Mouse (Mus musculus) embryonic fibroblast, embryonic 13.5 days (primary cell): ENCODE data around the gene 1700023F06Rik. TPM values are rescaled to one million over a fixed set of nuclear protein-coding genes. Genes with fewer than 3 reads are reported as not detected.
A peak's percentile ranks its signal among the peaks of the same experiment; 100 is the strongest.

Experiments
- H3K27ac ChIP-seq: 2 replicates; pipeline ENCODE4 v1.5.1; 2012; ENCODE audit warnings: low read length, control low read depth, inconsistent platforms; ENCODE audit not compliant: insufficient read depth
- H3K4me1 ChIP-seq: 2 replicates; pipeline ENCODE4 v1.6.1; 2011; ENCODE audit warnings: low read length; ENCODE audit not compliant: control insufficient read depth, insufficient read depth
- H3K4me3 ChIP-seq: 2 replicates; pipeline ENCODE4 v1.5.1; 2011; ENCODE audit warnings: mild to moderate bottlenecking, control low read depth, low read length; ENCODE audit not compliant: insufficient read depth
- CTCF ChIP-seq: IDR thresholded peaks from 2 replicates; pipeline ENCODE4 v1.5.1; 2011; ENCODE audit warnings: mild to moderate bottlenecking, control low read depth, low read length, moderate library complexity, borderline replicate concordance; ENCODE audit not compliant: insufficient read depth
- POLR2A ChIP-seq: IDR thresholded peaks from 2 replicates; pipeline ENCODE4 v1.6.1; 2011; ENCODE audit warnings: low read depth, mild to moderate bottlenecking, control low read depth, low read length, moderate library complexity
- polyA plus RNA-seq: library from polyadenylated mRNA; stranded (reverse); fragments of >200 nt; gene quantifications from 2 replicates; pipeline ENCODE4 v1.2.4, GENCODE M21; 2011; ENCODE audit warnings: low read depth; ENCODE audit not compliant: missing spikeins, insufficient read length

The 1700023F06Rik gene
- polyA plus RNA-seq, 1 experiment: 0.68 TPM

DNA sequence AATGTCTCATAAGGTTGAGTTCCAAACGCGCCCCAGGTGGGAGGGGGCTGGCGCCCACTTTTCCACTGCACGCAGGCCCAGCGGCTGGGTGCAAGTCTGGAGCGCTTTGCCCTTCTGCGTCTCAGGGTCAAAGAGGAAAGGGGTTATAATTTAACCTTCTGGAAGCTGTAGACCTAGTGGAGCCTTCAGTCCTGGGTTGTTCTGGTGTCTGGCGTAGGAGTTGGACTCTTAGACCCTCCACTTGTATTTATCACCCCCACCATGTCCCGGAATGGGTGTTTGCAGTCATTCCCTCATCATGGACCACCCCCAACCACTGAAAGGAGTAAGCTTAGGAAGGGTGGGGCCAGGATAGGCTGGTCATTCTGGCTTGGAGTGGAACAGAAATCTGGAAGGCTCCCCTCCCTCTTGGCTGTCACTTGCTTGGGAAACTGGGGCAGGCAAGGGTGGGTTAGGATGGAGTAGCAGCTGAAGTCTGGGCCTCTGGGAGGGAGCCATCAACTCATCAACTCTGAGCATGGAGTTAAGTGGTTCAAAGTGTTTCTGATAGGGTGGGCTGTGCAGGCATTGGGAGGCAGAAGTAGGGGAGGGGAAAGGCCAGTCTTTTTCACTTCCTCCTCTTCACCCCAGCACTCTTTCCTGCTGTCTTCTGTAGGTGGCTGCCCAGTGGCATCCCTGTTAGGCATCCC is 36.5 kb downstream of the 1700023F06Rik start:
- Histone ChIP-seq H3K4me1 (no peaks in the 10 kb centered on the region), H3K4me3 (no peak overlapping the region), H3K27ac (no peak overlapping the region)
- TF ChIP-seq CTCF (no peak), POLR2A (no peak)

DNA sequence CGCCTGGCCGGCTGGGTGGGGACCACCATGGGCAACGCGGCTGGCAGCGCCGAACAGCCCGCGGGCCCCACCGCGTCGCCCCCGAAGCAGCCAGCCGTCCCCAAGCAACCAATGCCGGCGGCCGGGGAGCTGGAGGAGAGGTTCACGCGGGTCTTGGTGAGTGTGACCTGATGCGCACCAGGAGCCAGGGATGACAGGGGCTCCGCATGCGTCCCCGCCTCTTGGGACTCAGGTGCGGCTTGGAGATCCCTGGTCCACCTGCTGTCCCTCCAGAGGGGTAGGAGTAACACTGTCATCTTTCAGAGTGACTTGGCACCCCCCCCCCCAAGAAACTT is 37.1 kb downstream of the 1700023F06Rik start:
- no peak for TF ChIP-seq CTCF
- no peak for TF ChIP-seq POLR2A

DNA sequence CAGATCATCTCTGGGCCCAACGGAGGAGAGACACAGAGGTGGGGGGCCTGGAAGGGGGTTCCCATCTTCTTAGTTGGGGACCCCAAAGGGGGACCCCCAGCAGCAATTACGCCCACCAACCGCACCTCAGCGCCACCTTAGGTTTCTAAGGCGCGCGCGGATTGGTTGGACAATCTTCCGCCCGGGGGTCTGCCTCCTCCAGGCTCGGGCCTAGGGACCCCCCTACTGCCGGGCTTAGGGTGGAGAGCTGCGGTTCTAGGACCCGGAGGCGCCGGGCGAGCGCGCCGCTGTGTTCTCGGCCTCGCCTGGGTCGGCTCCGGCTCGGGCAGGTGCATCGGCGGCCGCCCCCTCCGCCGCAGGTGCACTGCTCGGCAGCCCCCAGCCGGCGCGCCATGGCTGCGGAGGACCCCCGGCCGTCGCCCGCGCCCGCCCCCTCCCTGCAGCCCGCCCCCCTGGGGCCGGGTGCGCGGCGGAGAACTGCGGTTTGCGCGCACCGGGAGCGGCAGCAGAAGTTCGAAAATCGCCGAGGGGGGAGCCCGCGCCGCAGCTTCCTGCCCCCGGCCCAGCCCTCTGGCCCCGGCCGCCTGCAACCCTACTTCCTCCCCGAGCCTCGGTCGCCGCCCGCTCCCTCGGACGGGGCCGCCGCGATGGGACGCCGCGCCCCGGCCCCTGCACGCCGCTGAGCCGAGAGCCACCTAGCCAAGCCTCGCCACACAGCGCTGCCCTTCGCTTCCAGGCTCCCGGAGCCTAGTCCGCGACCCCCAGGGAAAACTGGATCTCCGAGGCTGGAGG is 37.7 kb downstream of the 1700023F06Rik start, which contains the start of gene Fmnl1:
Gene Fmnl1 (plus strand): TSS at position 614 of the 792 bp plus-strand sequence.
- no peak for TF ChIP-seq POLR2A
- no peak for TF ChIP-seq CTCF
- H3K27ac ChIP-seq: no peak within 1 kb of the TSS
- H3K4me3 ChIP-seq: peak within 1 kb of the TSS; percentile 22
- no peaks in the 10 kb centered on the region for H3K4me1 ChIP-seq

More for the DNA sequence above, 37.1 kb downstream of the 1700023F06Rik start:
- H3K4me1 ChIP-seq: no peaks in the 10 kb centered on the region
- peak overlapping the region; percentile 22; the same call in 1 of the 2 replicates for H3K4me3 ChIP-seq
- no peak overlapping the region for H3K27ac ChIP-seq

DNA sequence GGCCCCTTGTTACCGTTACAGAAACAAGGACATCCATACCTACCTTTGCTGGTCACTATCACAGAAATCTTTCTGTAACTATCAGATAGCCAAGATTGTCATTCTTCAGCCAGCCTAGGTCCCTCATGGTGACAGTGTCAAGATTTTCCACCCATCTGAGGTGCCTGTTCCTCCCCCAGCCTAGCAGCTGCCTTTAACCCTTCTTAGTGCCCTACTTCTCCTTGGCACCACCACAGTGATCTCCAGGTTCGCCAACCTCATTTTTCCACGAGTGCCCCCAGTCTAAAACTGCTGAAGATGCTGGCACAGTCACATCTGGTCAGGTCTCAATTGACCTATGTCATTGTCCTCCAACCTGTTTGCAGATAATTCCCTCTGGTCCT is 38.3 kb downstream of the 1700023F06Rik start:
- Histone ChIP-seq H3K4me1 (no peaks in the 10 kb centered on the region), H3K27ac (no peak overlapping the region), H3K4me3 (no peak overlapping the region)
- no peak for TF ChIP-seq CTCF
- TF ChIP-seq POLR2A: no peak

DNA sequence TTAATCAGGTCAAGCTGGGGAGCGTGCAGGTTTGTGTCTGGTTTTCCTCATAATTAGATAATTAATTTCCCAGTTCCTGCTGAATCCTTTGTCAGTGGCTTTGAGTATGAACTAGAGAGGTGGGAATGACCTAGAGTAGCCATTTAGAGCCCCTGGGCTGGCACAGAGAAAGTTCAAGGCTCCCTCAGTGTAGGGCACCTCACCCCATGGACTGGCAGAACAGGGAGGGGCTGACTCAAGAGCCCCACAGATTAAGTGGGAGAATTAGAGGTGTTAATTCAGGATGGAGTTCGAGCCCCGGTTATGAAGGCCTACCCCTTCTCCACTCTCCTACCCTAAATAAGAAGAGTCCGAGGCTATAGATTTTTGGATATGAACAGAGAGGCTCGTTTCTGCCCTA is 38.7 kb downstream of the 1700023F06Rik start:
- H3K4me3 ChIP-seq: no peak overlapping the region

DNA sequence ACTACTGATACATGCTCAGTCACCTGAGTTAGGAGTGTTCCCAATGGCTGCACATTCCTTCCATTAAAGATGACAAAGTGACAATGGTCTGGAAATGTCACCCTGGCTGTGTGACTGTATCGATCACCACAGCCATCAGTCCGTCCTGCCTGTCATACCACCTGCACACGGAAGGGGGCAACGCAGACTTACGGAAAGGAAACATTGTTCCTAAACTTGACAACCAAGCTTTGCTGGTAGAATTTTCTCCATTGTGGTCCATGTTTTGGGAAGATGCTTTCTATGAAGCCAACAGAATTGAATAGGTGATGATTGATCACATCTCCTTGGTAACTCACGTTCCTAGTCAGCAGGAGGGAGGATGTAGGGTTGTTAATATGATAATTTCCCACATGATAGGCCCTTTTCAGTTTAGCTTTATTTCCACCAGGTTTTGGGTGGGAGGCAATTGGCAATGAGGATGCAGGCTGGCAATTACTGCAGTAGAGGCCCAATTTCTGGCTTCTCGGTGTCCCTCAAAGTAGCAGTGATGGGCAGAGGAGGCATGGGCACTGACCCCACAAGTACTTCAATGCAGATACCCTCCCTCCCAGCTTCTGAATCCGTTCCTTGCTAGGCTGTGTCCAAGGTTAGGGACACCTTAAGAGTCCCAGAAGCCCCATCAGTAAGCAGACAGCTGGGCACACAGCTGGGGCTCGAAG is 39.5 kb downstream of the 1700023F06Rik start:
- H3K4me1 ChIP-seq: no peaks in the 10 kb centered on the region
- no peak overlapping the region for H3K4me3 ChIP-seq
- no peak overlapping the region for H3K27ac ChIP-seq
- TF ChIP-seq POLR2A (no peak), CTCF (peak; percentile 98)

More for the DNA sequence above, 38.7 kb downstream of the 1700023F06Rik start:
- H3K27ac ChIP-seq: no peak overlapping the region
- no peaks in the 10 kb centered on the region for H3K4me1 ChIP-seq
- TF ChIP-seq POLR2A (no peak), CTCF (no peak)

DNA sequence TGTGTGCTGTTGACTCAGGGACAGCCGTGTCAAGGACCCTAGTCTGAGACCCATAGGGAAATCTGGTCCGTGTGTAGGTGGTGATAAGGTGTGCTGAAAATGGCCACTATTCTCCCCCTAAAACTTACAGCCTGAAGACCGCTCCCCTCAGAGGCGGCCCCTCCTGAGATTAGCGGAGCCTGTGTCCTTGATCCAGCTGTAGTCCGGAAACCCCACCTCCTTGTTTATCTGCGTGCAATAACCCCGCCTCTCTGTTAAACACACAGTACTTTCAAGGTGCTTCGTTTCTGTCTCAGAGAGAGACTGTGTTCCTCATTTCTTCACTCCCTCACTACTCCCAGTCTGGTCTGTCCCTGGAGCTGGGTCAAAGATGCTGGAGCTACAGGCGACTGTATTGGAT is 44.0 kb downstream of the 1700023F06Rik start:
- H3K4me3 ChIP-seq: no peak overlapping the region
- no peak overlapping the region for H3K27ac ChIP-seq
- no peaks in the 10 kb centered on the region for H3K4me1 ChIP-seq
- no peak for TF ChIP-seq POLR2A

DNA sequence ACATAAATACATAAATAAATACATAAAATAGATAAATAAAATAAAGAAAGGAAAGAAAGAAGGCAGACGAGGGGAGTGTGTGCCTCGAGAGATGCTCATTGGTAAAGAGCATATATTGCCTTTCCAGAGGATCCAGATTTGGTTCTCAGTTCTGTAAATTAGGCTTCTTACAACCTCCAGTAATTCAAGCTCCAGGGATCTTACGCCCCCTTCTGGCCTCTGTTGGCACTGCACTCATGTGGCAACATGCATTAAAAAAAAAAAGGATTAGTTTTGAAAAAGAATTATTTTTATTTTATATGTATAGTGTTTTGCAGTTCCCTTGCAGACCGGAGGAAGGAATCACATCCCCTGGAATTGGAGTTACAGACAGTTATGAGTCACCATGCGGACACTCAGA is 46.2 kb downstream of the 1700023F06Rik start:
- Histone ChIP-seq H3K27ac (no peak overlapping the region), H3K4me1 (no peaks in the 10 kb centered on the region), H3K4me3 (no peak overlapping the region)
- TF ChIP-seq CTCF: no peak
- no peak for TF ChIP-seq POLR2A

DNA sequence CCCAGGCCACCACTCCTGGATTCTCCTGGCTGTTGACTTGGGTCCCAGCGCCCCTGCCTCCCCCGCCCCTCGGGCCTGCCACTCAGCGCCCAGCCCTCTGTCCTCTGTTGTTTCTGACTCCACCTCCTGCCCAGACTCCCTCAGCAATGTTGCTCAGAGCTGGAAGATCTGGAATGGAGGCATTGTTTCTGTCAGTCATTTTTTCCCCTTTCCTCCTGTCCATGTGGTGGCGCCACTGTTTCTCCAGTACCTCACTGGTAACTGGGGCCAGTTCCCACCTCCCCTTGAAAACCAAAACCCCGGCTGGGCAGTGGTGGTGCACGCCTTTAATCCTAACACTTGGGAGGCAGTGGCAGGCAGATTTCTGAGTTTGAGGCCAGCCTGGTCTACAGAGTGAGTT is 46.9 kb downstream of the 1700023F06Rik start:
- H3K4me1 ChIP-seq: no peaks in the 10 kb centered on the region
- TF ChIP-seq CTCF: no peak
- no peak for TF ChIP-seq POLR2A

DNA sequence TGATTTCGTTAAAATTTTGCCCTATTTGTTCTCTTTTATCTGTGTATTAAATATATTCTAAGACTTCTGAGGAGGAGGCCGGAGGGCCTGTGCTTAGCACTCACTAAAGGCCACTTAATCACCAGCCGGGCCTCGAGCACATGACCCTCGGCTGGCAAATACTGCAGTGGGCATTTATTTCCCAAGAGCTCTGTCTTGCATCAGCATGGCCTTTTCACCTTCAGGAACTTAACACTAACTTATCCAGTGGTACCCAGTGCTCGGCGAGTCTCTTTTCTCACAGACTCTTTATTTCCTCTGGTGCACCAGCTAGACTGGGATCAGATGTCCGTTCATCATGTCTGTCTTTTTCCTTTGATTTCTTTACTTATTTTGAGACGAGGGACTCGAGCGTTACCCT is 47.6 kb downstream of the 1700023F06Rik start:
- H3K4me3 ChIP-seq: no peak overlapping the region
- no peaks in the 10 kb centered on the region for H3K4me1 ChIP-seq
- TF ChIP-seq POLR2A (no peak), CTCF (no peak)
- no peak overlapping the region for H3K27ac ChIP-seq

More for the DNA sequence above, 46.9 kb downstream of the 1700023F06Rik start:
- no peak overlapping the region for H3K27ac ChIP-seq
- no peak overlapping the region for H3K4me3 ChIP-seq
